Mouse (Mus musculus): ENCODE results near the gene Smim11.

The Smim11 gene

GRCm38 (mm10) chr16:92300649-92301411 is at the start of gene Smim11:
TSS of gene Smim11 (plus strand) at chr16:92301286.
- DNase-seq (ENCODE audit: inconsistent ontology term) = peak; percentile 91

DNA sequence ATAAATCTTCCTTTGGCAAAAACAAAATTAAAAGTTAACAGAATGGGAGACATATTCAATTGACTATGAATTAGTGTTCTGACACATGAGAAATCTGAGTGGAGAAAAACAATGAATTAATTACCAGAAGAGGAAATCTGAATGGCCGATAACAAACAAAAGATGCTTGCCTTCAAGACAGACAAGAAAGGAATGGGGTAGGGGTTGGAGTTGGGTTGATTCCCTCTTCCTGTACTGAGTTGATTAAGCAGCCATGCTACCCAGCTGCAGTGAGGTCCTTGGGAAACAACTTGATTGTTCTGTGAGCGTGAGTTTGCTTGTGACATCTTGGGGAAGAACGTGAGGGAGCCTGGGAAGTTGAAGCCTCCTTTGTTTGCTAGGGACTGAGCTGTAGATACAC is 46.8 kb upstream of the Smim11 start:
- peak; percentile 62 for DNase-seq (ENCODE audit: inconsistent ontology term)

DNA sequence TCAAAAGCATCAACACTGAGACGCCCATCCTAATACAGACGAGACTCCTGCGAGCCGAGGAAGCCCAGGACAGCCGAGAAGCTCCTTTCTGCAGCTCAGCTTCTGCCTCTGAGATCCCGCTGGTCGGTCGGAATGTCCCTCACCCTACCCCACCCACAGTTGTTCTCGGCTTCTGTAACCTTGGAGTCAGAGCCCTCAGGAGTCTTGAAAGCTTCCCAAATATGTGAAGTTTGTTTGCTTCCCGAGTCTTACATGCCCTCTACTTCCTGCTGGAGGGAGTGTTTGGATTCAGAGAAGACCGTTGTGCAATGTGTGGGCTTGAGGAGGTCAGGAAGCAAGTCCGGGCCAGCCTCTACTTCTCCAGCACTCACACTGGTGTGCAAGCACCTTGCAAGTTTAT is 33.2 kb upstream of the Smim11 start:
- DNase-seq (ENCODE audit: inconsistent ontology term) = no peak

DNA sequence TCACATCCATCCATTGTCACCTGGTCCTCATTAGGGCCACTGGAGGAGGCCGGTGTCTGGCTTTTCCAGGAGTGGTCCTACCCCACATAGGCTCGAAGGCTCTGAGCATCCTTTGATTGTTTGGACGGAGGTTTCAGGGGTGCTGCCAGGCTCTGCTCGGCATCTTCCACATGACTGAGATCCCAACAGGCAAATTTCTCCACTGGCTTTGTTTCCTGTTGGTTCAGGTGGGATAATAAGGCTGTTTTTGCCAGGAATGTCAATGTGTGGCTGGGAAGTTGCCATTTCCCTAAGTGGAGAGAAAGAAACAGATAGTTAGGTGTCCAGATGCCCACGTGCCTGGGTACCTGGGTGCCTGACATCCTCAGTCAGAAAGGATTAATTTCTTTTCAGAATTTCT is 26.6 kb upstream of the Smim11 start:
- no peak for DNase-seq (ENCODE audit: inconsistent ontology term)

DNA sequence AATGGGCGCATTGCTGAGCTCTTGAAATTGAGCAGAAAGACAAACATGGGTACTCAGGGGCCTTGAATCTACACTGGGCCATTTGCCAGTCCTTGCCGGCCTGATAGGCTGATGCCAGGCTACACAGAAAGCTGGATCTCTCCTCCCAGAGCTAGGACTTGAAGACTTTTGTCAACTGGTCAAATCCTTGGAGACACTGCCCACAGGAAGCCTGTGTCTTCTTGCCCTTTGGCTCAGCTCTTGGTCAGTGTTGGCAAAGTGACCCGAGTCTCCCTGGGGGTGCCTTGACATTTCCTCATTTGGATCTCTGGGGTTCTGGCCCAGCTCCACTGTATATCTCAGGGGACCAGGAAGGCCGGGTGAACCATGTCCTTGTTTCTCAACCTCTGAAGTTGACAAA is 25.6 kb upstream of the Smim11 start:
- no peak for DNase-seq (ENCODE audit: inconsistent ontology term)

GRCm38 (mm10) chr16:92282671-92283070 is 18.4 kb upstream of the Smim11 start:
- DNase-seq (ENCODE audit: inconsistent ontology term) = no peak

DNA sequence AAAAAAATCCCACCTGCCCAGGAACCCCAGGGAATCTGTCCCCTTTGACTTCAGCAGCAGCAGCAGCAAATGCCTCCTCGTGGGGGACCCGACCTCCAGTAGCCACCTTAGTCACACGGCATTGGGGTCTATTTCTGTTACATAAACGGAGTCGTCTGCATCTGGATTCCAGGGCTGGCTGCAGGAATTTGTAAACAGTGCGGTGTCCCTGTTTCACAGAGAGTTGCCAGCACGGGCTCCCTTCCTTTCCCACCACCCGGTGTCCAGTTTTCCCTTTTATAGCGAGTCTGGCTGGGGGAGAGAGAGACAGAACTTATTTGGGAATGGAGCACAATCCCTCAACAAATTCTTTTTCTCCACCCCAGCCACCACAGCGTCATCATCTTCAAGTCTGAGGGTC is 16.0 kb upstream of the Smim11 start:
- no peak for DNase-seq (ENCODE audit: inconsistent ontology term)

- DNase-seq (ENCODE audit: inconsistent ontology term) = peak; percentile 74
Measured at GRCm38 (mm10) chr16:92286609-92287008, 14.5 kb upstream of the Smim11 start.

DNA sequence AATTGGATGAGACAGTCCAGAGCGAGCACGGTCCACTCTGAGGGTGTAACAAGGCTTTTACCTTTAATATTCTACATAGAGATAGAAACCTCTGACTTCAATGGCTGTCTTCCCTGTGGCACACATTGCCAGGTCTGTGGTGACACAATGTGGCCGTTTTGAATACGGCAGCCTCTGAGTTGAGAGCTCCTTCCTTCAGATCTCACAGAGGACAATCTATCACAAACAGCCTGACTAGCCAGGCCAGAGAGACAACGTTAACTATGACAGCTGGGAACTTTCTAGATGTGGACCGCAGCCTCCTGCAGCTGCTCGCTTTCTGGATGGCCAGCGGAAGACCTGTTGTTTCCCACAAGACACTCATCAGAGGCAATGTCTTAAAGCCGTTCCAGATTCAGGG is 12.3 kb upstream of the Smim11 start:
- DNase-seq (ENCODE audit: inconsistent ontology term) = no peak

DNA sequence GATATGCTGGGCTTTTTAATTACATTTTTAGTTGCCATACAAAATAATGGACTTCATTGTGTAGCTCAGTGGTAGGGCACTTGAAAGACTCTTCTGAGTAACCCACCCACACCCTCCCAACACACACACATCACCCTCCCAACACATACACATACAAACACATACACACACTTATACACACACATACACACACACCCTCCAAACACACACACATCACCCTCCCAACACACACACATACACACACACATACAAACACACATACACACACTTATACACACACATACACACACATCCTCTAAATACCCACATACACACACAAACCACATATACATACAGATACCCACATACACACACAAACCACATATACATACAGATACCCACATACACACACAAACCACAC is 11.0 kb upstream of the Smim11 start:
- no peak for DNase-seq (ENCODE audit: inconsistent ontology term)

GRCm38 (mm10) chr16:92292101-92292500 is 9.0 kb upstream of the Smim11 start, which contains the start of gene Kcne2:
TSS of gene Kcne2 (plus strand) at chr16:92292389.
- no peak for DNase-seq (ENCODE audit: inconsistent ontology term)

GRCm38 (mm10) chr16:92294267-92294970 is 6.7 kb upstream of the Smim11 start:
- no peak for DNase-seq (ENCODE audit: inconsistent ontology term)

DNA sequence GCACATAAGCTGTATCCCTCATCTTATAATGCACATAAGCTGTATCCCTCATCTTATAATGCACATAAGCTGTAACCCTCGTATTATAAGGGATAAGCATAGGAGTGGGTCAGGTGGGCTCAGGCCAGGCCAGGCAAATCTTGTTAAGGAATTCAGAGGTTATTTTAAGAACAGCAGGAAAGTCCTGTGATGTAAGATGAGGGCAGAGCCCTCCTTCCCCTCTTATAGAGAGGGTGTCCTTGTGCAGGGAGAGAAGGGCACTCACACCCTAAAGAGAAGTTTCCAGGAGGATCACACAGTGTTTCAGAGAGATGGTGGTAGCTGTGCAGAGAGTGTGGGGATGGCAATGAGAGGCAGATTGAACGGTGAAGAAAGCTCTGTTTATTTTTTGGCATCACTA is 5.8 kb upstream of the Smim11 start:
- DNase-seq (ENCODE audit: inconsistent ontology term) = no peak

- no peak for DNase-seq (ENCODE audit: inconsistent ontology term)
Measured at GRCm38 (mm10) chr16:92301412-92301806, 323 bp downstream of the Smim11 start.

- DNase-seq (ENCODE audit: inconsistent ontology term) = no peak
Measured at GRCm38 (mm10) chr16:92301989-92302388, 903 bp downstream of the Smim11 start.

DNA sequence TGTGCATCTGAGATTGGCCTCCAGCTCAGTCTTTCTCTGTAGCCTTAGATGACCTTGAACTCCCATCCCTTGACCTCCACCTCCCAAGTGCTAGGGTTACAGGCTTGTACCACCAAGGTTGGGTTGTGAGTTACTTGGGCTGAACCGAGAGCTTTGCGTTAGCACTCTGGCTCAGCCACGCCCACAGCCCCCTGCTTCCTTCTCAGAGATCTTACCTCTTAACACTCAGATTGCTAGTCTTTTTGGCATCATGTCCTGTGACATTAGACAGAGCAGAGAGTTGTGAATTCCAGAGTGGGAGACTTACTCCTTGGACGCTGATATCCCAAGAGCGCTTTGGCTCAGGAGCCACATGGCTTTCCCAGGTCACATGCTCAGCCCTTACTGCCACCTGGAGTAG is 1.4 kb downstream of the Smim11 start:
- DNase-seq (ENCODE audit: inconsistent ontology term) = no peak

- DNase-seq (ENCODE audit: inconsistent ontology term) = no peak
Measured at GRCm38 (mm10) chr16:92305519-92305918, 4.4 kb downstream of the Smim11 start.

- no peak for DNase-seq (ENCODE audit: inconsistent ontology term)
Measured at GRCm38 (mm10) chr16:92307947-92308346, 6.9 kb downstream of the Smim11 start.

DNA sequence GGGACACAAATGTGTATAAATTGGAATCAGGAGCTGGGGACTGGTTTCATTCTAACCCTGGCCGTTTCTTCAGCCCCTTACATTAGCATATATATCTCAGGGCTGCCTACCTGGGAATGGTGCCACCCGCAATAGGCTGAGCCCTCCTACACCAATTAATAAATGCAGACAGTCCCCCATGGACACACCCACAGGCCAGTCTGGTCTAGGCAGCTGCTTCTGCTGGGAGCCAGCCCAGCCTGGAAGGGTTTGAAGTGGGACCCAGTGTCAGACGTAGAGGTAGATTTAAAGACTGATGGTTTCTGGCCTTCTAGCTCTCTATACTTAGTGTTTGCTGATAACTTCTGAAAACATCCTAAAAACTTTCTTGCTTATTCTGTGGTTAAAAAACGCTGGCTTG is 8.0 kb downstream of the Smim11 start:
- DNase-seq (ENCODE audit: inconsistent ontology term) = no peak

DNA sequence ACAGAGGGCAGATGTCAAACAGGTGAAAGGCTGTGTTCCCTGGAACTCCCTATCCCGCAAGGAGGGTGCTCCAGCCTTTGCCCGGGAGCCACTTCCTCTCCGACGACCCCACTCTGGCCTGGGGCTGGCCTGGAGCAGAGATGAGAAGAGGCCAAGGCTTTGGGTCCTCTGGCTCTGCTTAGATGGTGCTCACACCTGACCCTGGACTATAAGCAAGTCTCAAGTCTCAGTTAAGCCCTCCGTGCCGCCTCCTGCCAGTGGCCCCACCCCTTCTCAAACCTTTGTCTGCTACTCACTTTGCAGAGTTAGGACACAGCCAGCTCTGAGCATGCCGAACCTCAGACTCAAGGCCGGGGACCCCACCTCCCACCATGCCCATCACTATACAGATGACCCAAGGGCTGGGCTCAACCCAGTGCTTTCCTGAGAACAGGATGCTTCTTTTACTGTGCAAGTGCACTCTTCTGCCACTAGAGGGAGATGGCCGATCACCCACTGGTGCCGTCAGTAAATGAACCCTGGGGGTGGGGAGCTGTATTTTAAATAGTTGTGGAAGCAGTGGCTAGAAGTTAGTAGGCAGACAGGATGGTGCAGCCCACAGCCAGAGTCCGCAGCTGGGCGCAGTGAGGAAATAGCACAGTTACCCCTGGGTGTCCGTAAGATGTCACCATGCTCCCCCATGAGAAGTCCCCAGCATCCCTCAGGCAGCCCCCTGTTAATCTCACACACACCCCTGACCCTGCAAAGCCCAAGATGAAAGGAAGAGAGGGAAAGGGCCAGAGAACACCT is 13.1 kb downstream of the Smim11 start:
- DNase-seq (ENCODE audit: inconsistent ontology term) = peak; percentile 60

- DNase-seq (ENCODE audit: inconsistent ontology term) = no peak
Measured at GRCm38 (mm10) chr16:92316049-92316738, 15.1 kb downstream of the Smim11 start.
